Mouse (Mus musculus): Measurements from ENCODE around the gene Dcbld2.
A peak's percentile ranks its signal among the peaks of the same experiment; 100 is the strongest.

Dcbld2 gene

DNA sequence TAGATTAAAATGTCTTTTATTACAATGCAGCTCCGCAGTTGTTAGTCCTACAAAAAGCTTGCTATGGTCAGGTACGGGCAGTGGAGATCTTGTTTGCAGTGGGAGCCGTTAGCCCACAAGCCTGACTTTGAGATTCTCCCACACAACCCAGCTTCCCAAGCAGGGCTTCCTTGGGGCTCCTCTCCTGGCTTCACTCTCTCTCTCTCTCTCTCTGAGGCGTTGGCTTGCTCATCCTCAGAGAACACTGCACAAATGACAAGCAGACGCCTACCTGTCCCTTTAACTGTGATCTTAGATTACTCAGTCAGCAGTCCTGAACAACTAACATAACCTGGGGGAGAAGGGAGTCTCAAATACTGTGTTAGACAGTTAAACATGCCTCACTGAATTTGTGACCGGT, 79.6 kb downstream of the Dcbld2 start:
- H3K27me3 ChIP-seq (ENCODE audit: control insufficient read depth, insufficient read depth, low read length, poor library complexity, severe bottlenecking), result no peaks in the 10 kb centered on the region
- H3K36me3 ChIP-seq (ENCODE audit: control insufficient read depth, insufficient read depth, low read length, poor library complexity, severe bottlenecking), result peaks cover 2% of the 10 kb centered on the region; the same call in 1 of the 2 replicates
- no peak for DNase-seq (ENCODE audit: low read depth, low spot score)

DNA sequence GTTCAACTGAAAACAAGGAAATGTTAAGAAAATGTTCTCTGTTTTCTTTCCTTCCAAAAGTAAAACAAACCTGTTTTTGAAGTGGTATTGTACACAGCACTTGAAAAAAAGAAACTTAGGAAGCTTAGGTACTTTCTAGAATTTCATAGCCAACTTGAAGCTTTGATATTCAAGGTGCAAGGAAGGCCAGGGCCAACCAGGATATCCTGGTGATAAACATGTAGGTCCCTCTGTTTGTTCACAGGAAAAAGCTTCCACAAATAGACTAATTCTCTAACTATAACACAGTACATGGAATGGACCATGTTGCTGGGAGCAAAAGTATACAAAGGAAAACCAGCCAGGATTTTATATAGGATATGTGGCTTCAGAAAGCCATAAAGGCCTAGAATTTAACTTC, 88.5 kb downstream of the Dcbld2 start:
- DNase-seq (ENCODE audit: low read depth, low spot score), result no peak
- Histone ChIP-seq H3K36me3 (ENCODE audit: control insufficient read depth, insufficient read depth, low read length, poor library complexity, severe bottlenecking) (no peaks in the 10 kb centered on the region), H3K27me3 (ENCODE audit: control insufficient read depth, insufficient read depth, low read length, poor library complexity, severe bottlenecking) (no peaks in the 10 kb centered on the region)

GRCm38 (mm10) chr16:58497886-58498713, 89.9 kb downstream of the Dcbld2 start:
- H3K27me3 ChIP-seq (ENCODE audit: control insufficient read depth, insufficient read depth, low read length, poor library complexity, severe bottlenecking), result no peaks in the 10 kb centered on the region
- peak; percentile 88 for DNase-seq (ENCODE audit: low read depth, low spot score)
- H3K36me3 ChIP-seq (ENCODE audit: control insufficient read depth, insufficient read depth, low read length, poor library complexity, severe bottlenecking), result no peaks in the 10 kb centered on the region

DNA sequence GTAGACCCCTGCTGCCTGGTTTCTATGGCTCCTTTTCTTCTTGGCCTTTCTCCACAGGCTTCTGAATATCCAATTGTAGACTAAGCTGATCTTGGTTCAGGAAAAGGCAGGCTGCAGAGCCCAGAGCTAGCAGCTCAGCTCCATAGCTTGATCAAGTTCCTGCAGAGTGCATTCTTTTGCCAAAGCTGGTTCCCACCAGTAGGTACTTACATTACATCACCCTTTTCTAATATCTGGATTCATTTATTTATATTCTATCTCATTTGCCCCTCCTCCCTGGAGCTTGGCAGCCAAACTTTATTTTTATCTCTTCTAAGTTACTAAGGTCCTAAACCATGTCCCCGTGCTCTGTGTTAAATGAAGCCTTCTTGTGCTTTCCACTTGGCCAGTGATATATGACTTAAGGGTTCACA, 90.9 kb downstream of the Dcbld2 start:
- Histone ChIP-seq H3K27me3 (ENCODE audit: control insufficient read depth, insufficient read depth, low read length, poor library complexity, severe bottlenecking) (no peaks in the 10 kb centered on the region), H3K36me3 (ENCODE audit: control insufficient read depth, insufficient read depth, low read length, poor library complexity, severe bottlenecking) (no peaks in the 10 kb centered on the region)
- DNase-seq (ENCODE audit: low read depth, low spot score), result no peak

DNA sequence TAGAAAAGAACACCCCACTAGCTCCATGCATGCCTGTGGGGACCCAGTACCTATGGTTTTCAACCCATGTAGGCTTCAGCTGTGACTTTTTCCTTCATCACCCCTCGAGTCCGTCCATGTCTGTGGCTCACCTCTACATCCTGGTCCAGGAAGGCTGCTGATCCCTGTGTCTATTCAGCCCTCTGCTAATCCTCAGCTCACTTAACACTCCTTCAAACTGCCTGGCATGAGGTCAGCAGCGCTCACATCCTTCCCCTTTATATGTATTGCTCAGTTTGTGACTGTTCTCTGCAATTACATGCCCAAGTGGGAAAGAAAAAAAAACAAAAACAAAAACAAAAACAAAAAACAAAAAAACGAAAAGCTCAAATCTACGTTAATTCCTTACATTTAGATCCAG, 91.4 kb downstream of the Dcbld2 start:
- H3K27me3 ChIP-seq (ENCODE audit: control insufficient read depth, insufficient read depth, low read length, poor library complexity, severe bottlenecking), result no peaks in the 10 kb centered on the region
- no peak for DNase-seq (ENCODE audit: low read depth, low spot score)
- 0 out of 2 replicates have a peak, but pooled peaks cover 1% of the 10 kb centered on the region for H3K36me3 ChIP-seq (ENCODE audit: control insufficient read depth, insufficient read depth, low read length, poor library complexity, severe bottlenecking)

DNA sequence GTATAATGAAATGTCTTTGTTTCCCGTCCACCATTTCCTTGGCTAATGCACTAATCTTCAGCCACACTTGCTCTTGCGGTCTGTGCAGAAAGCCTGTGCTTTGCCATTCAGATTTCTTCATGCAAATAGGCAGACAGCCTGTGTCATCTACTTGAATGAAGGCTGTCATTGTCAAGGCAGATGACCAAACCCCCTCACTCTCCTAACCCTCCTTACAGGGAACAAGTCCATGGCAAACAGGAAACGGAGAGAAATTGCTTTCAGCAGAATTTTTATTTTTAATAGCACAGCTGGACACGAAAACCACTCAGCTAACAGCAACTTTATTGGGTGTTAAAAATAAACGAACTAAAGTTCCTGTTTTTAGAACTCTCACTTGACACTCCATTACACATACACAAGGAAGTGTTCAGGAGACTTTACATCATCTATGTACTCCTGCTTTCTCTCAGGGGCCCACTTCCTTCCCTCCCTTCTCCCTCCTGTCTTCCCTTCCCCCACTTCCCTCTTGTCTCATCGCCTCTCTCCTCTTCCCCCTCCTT, 93.6 kb downstream of the Dcbld2 start:
- Histone ChIP-seq H3K27me3 (ENCODE audit: control insufficient read depth, insufficient read depth, low read length, poor library complexity, severe bottlenecking) (no peaks in the 10 kb centered on the region), H3K36me3 (ENCODE audit: control insufficient read depth, insufficient read depth, low read length, poor library complexity, severe bottlenecking) (0 out of 2 replicates have a peak, but pooled peaks cover 1% of the 10 kb centered on the region)
- peak; percentile 84 for DNase-seq (ENCODE audit: low read depth, low spot score)

DNA sequence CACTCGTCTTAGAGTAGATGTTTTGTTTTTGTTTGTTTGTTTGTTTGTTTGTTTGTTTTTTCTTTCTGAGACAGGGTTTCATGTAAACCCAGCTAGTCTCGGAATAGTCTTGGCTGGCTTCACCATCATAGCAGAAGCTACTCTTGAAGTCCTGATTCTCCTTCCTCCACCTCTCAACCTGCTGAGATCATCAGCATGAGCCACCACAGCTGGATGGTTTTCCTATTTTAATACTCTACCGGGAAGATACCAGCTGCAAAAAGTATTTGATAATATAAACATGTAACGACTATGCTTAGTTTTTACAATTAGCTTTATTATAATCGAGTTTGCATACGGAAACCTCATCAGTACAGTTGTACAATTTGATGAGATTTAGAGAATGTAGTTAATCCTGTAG, 94.3 kb downstream of the Dcbld2 start:
- Histone ChIP-seq H3K36me3 (ENCODE audit: control insufficient read depth, insufficient read depth, low read length, poor library complexity, severe bottlenecking) (0 out of 2 replicates have a peak, but pooled peaks cover 1% of the 10 kb centered on the region), H3K27me3 (ENCODE audit: control insufficient read depth, insufficient read depth, low read length, poor library complexity, severe bottlenecking) (no peaks in the 10 kb centered on the region)
- no peak for DNase-seq (ENCODE audit: low read depth, low spot score)

- H3K27me3 ChIP-seq (ENCODE audit: control insufficient read depth, insufficient read depth, low read length, poor library complexity, severe bottlenecking), result no peaks in the 10 kb centered on the region
- H3K36me3 ChIP-seq (ENCODE audit: control insufficient read depth, insufficient read depth, low read length, poor library complexity, severe bottlenecking), result 0 out of 2 replicates have a peak, but pooled peaks cover 1% of the 10 kb centered on the region
- DNase-seq (ENCODE audit: low read depth, low spot score), result no peak
Measured at GRCm38 (mm10) chr16:58504945-58505344, 96.7 kb downstream of the Dcbld2 start.

GRCm38 (mm10) chr16:58512181-58512761, 104.0 kb downstream of the Dcbld2 start:
- DNase-seq (ENCODE audit: low read depth, low spot score), result no peak
- Histone ChIP-seq H3K27me3 (ENCODE audit: control insufficient read depth, insufficient read depth, low read length, poor library complexity, severe bottlenecking) (no peaks in the 10 kb centered on the region), H3K36me3 (ENCODE audit: control insufficient read depth, insufficient read depth, low read length, poor library complexity, severe bottlenecking) (no peaks in the 10 kb centered on the region)

GRCm38 (mm10) chr16:58512887-58513286, 104.6 kb downstream of the Dcbld2 start:
- DNase-seq (ENCODE audit: low read depth, low spot score), result no peak
- H3K36me3 ChIP-seq (ENCODE audit: control insufficient read depth, insufficient read depth, low read length, poor library complexity, severe bottlenecking), result no peaks in the 10 kb centered on the region
- no peaks in the 10 kb centered on the region for H3K27me3 ChIP-seq (ENCODE audit: control insufficient read depth, insufficient read depth, low read length, poor library complexity, severe bottlenecking)

GRCm38 (mm10) chr16:58513755-58514154, 105.5 kb downstream of the Dcbld2 start:
- Histone ChIP-seq H3K36me3 (ENCODE audit: control insufficient read depth, insufficient read depth, low read length, poor library complexity, severe bottlenecking) (no peaks in the 10 kb centered on the region), H3K27me3 (ENCODE audit: control insufficient read depth, insufficient read depth, low read length, poor library complexity, severe bottlenecking) (no peaks in the 10 kb centered on the region)
- no peak for DNase-seq (ENCODE audit: low read depth, low spot score)

- Histone ChIP-seq H3K27me3 (ENCODE audit: control insufficient read depth, insufficient read depth, low read length, poor library complexity, severe bottlenecking) (no peaks in the 10 kb centered on the region), H3K36me3 (ENCODE audit: control insufficient read depth, insufficient read depth, low read length, poor library complexity, severe bottlenecking) (no peaks in the 10 kb centered on the region)
- peak; percentile 82 for DNase-seq (ENCODE audit: low read depth, low spot score)
Measured at GRCm38 (mm10) chr16:58514565-58514964, 106.3 kb downstream of the Dcbld2 start.

GRCm38 (mm10) chr16:58516161-58516560, 107.9 kb downstream of the Dcbld2 start:
- no peaks in the 10 kb centered on the region for H3K27me3 ChIP-seq (ENCODE audit: control insufficient read depth, insufficient read depth, low read length, poor library complexity, severe bottlenecking)
- no peak for DNase-seq (ENCODE audit: low read depth, low spot score)
- no peaks in the 10 kb centered on the region for H3K36me3 ChIP-seq (ENCODE audit: control insufficient read depth, insufficient read depth, low read length, poor library complexity, severe bottlenecking)

GRCm38 (mm10) chr16:58516960-58517798, 108.9 kb downstream of the Dcbld2 start:
- H3K36me3 ChIP-seq (ENCODE audit: control insufficient read depth, insufficient read depth, low read length, poor library complexity, severe bottlenecking), result no peaks in the 10 kb centered on the region
- no peak for DNase-seq (ENCODE audit: low read depth, low spot score)
- no peaks in the 10 kb centered on the region for H3K27me3 ChIP-seq (ENCODE audit: control insufficient read depth, insufficient read depth, low read length, poor library complexity, severe bottlenecking)
